In genomic region chr3:101878136-101878535, GRCm38 (mm10) we compare ENCODE assay signal across 27 mouse cellular contexts. TPM values are rescaled to one million over a fixed set of nuclear protein-coding genes. Genes with fewer than 3 reads are reported as not detected.
DNase-seq lines count a peak whose midpoint lies in the region; ATAC-seq lines count a peak whose summit lies in the region.
"Had no signal": no experiment of that assay in that cellular context is flagged by ENCODE, and none has a peak within 500 bp of the region (broad histone marks: within the 10 kb centered on the region; RNA-seq: fewer than 3 reads in every experiment).

No protein-coding gene starts in this region.

- H3K9ac ChIP-seq in hindbrain, embryonic 11.5 days (ENCODE audit: low read depth, low read length): no peak overlapping the region
- H3K9ac ChIP-seq in hindbrain, embryonic 14.5 days: no peak overlapping the region
- H3K9ac ChIP-seq: hindbrain, embryonic 15.5 days; limb, embryonic 12.5 days; liver, embryonic 15.5 days; lung, embryonic 14.5 days; midbrain, embryonic 15.5 days had no signal

- peaks cover 3% of the 10 kb centered on the region; the same call in 1 of the 2 replicates for H3K4me1 ChIP-seq in hindbrain, embryonic 11.5 days (replicated peaks; ENCODE audit: control insufficient read depth, insufficient read depth, low read length)
- 0 out of 2 replicates have a peak, but pooled peaks cover 4% of the 10 kb centered on the region for H3K4me1 ChIP-seq in hindbrain, embryonic 14.5 days (replicated peaks; ENCODE audit: control insufficient read depth, insufficient read depth, low read length)
- H3K4me1 ChIP-seq: liver, embryonic 15.5 days; midbrain, embryonic 15.5 days had no signal

- H3K36me3 ChIP-seq in hindbrain, embryonic 11.5 days (ENCODE audit: control insufficient read depth, insufficient read depth, low read length): no peaks in the 10 kb centered on the region
- peaks cover 26% of the 10 kb centered on the region for H3K36me3 ChIP-seq in hindbrain, embryonic 14.5 days (replicated peaks; ENCODE audit: control insufficient read depth, insufficient read depth)
- H3K36me3 ChIP-seq: G1E; liver, embryonic 15.5 days; midbrain, embryonic 15.5 days had no signal

- no peaks in the 10 kb centered on the region for H3K9me3 ChIP-seq in hindbrain, embryonic 11.5 days (ENCODE audit: control insufficient read depth, low read length)
- no peaks in the 10 kb centered on the region for H3K9me3 ChIP-seq in hindbrain, embryonic 14.5 days (ENCODE audit: control insufficient read depth, low read length)
- H3K9me3 ChIP-seq: G1E; hindbrain, embryonic 15.5 days; limb, embryonic 12.5 days; liver, embryonic 15.5 days; midbrain, embryonic 10.5 days; midbrain, embryonic 15.5 days had no signal

- no peaks in the 10 kb centered on the region for H3K27me3 ChIP-seq in hindbrain, embryonic 11.5 days (ENCODE audit: control insufficient read depth, insufficient read depth, low read length)
- no peaks in the 10 kb centered on the region for H3K27me3 ChIP-seq in hindbrain, embryonic 14.5 days (ENCODE audit: control insufficient read depth, insufficient read depth, low read length)
- H3K27me3 ChIP-seq: hindbrain, embryonic 15.5 days; limb, embryonic 12.5 days; liver, embryonic 15.5 days; midbrain, embryonic 15.5 days had no signal

- no peak overlapping the region for H3K4me3 ChIP-seq in hindbrain, embryonic 11.5 days (ENCODE audit: low read depth, low read length)
- H3K4me3 ChIP-seq in hindbrain, embryonic 14.5 days (replicated peaks; ENCODE audit: low read length): no peak overlapping the region
- H3K4me3 ChIP-seq: gastrocnemius, adult 2 months; hindbrain, embryonic 15.5 days; limb, embryonic 12.5 days; liver, embryonic 15.5 days; midbrain, embryonic 10.5 days; midbrain, embryonic 15.5 days had no signal

- no peak overlapping the region for H3K4me2 ChIP-seq in hindbrain, embryonic 11.5 days (replicated peaks; ENCODE audit: low read depth, low read length)
- H3K4me2 ChIP-seq in hindbrain, embryonic 14.5 days (replicated peaks): no peak overlapping the region
- H3K4me2 ChIP-seq: hindbrain, embryonic 15.5 days; limb, embryonic 12.5 days; liver, embryonic 15.5 days; lung, embryonic 14.5 days; midbrain, embryonic 15.5 days had no signal

- DNase-seq in embryo, embryonic 10.5 days (ENCODE audit: low spot score): peak; percentile 54
- DNase-seq in embryo, embryonic 11 days: no peak
- no peak for DNase-seq in hindbrain, embryonic 11.5 days (ENCODE audit: low spot score)
- DNase-seq in hindbrain, embryonic 14.5 days (ENCODE audit: low spot score): no peak
- peak; percentile 11 for DNase-seq in ovary, adult 18-20 months (ENCODE audit: low spot score)
- DNase-seq in ovary, postnatal 10 days (ENCODE audit: low spot score): no peak
- DNase-seq in right cerebral cortex, adult 2 months (ENCODE audit: low spot score in 2 of 2): no peak
- DNase-seq: adrenal gland, postnatal 10 days; cerebellum, adult 8-10 months; cerebellum, postnatal 25 days; gastrocnemius, adult 2 months; gastrocnemius, postnatal 36 days; kidney, adult 18-20 months; kidney, postnatal 25 days; lung, embryonic 14.5 days; lung, postnatal 14 days; spleen, adult 18-20 months; thymus, postnatal 4 days had no signal

- no peak overlapping the region for H3K27ac ChIP-seq in hindbrain, embryonic 11.5 days (ENCODE audit: low read depth, low read length)
- no peak overlapping the region for H3K27ac ChIP-seq in hindbrain, embryonic 14.5 days
- H3K27ac ChIP-seq: gastrocnemius, adult 2 months; hindbrain, embryonic 15.5 days; limb, embryonic 12.5 days; liver, embryonic 15.5 days; midbrain, embryonic 10.5 days; midbrain, embryonic 15.5 days had no signal

- 22% methylated on average over 5 of the region's 5 CpGs for WGBS in hindbrain, embryonic 11.5 days
- WGBS in hindbrain, embryonic 14.5 days: 14% methylated on average over 5 of the region's 5 CpGs

- ATAC-seq in hindbrain, embryonic 11.5 days (ENCODE audit: low FRiP score): peak; percentile 33; the same call in 1 of the 2 replicates
- ATAC-seq in hindbrain, embryonic 14.5 days (ENCODE audit: low FRiP score): no peak
- ATAC-seq: forebrain, embryonic 16.5 days; inflammation-experienced regulatory T-cells, adult 6 months; midbrain, embryonic 15.5 days had no signal

RNA-seq across cellular contexts. Expression of gene Mab21l3, which starts 29.4 kb away (rescaled TPM):
- 0.31 and 0.59 TPM in 2 replicates for polyA plus RNA-seq in hindbrain, embryonic 11.5 days (2014; fragmentation: Nextera tagmentation; extraction: Ambion mirVana)
- polyA plus RNA-seq in hindbrain, embryonic 14.5 days (2014; fragmentation: Nextera tagmentation; extraction: Ambion mirVana): 0.08 and 0.12 TPM in 2 replicates
- polyA plus RNA-seq: G1E; liver, adult 2 months; liver, embryonic 15.5 days had no signal

RNA-seq across cellular contexts. Expression of gene Slc22a15, which starts 46.1 kb away (rescaled TPM):
- polyA plus RNA-seq in hindbrain, embryonic 11.5 days (2014; fragmentation: Nextera tagmentation; extraction: Ambion mirVana): 8.4 and 10.1 TPM in 2 replicates
- 6.1 and 6.4 TPM in 2 replicates for polyA plus RNA-seq in hindbrain, embryonic 14.5 days (2014; fragmentation: Nextera tagmentation; extraction: Ambion mirVana)
- polyA plus RNA-seq: G1E had no signal

Comparison
In these comparisons a context has a peak if more than half of its experiments do, and no peak if none do; other contexts are left out.
1. DNase-seq: peak in embryo, embryonic 10.5 days (single experiment) and ovary, adult 18-20 months (single experiment); none in embryo, embryonic 11 days (single experiment), hindbrain, embryonic 11.5 days (single experiment), hindbrain, embryonic 14.5 days (single experiment), ovary, postnatal 10 days (single experiment) and right cerebral cortex, adult 2 months (0 of 2).